Mouse (Mus musculus) left cerebral cortex, postnatal 36 days (tissue): ENCODE results near the gene Olfr1346. TPM values are rescaled to one million over a fixed set of nuclear protein-coding genes. Genes with fewer than 3 reads are reported as not detected.

Experiments
- total RNA-seq, 2 experiments: library from RNA; stranded (reverse); gene quantifications; 2 replicates each; pipeline ENCODE4 v1.2.3; 2021

Olfr1346 gene
- total RNA-seq, 2 experiments from 2014 or later: not detected

Other genes starting within 250 kb of the Olfr1346 start
- not detected for gene Zscan5b, start 244.8 kb upstream of the Olfr1346 start, total RNA-seq
- not detected for gene Epp13, start 214.4 kb upstream of the Olfr1346 start, total RNA-seq
- gene Zfp667, start 180.5 kb upstream of the Olfr1346 start, total RNA-seq: 10 to 100 TPM; 10.4 to 11.1 TPM
- gene Zfp583, start 135.8 kb upstream of the Olfr1346 start, total RNA-seq: 10 to 100 TPM in 1 of 2 experiments, 1 to 10 TPM in 1; 9.0 to 11.2 TPM
- 1 to 10 TPM; 5.4 to 7.8 TPM for gene Gm3854, start 123.3 kb upstream of the Olfr1346 start, total RNA-seq
- 1 to 10 TPM; 4.4 to 4.6 TPM for gene Zfp78, start 103.8 kb upstream of the Olfr1346 start, total RNA-seq
- 1 to 10 TPM; 4.3 to 8.2 TPM for gene Zfp28, start 83.8 kb upstream of the Olfr1346 start, total RNA-seq
- gene Smim17, start 68.4 kb upstream of the Olfr1346 start, total RNA-seq: 10 to 100 TPM; 13.5 to 14.7 TPM
- under 1 TPM; 0.12 to 0.18 TPM for gene Gm20715, start 56.8 kb upstream of the Olfr1346 start, total RNA-seq
- 1 to 10 TPM; 1.0 to 1.2 TPM for gene Olfr1344, start 28.4 kb upstream of the Olfr1346 start, total RNA-seq
- gene Olfr1336, start 10.9 kb upstream of the Olfr1346 start, total RNA-seq: under 1 TPM; 0.05 to 0.14 TPM
- gene Olfr5, start 19.8 kb downstream of the Olfr1346 start, total RNA-seq: not detected
- gene Olfr1347, start 32.7 kb downstream of the Olfr1346 start, total RNA-seq: not detected
- not detected for gene Olfr1348, start 41.6 kb downstream of the Olfr1346 start, total RNA-seq
- not detected for gene Olfr1349, start 55.8 kb downstream of the Olfr1346 start, total RNA-seq
- gene Olfr1350, start 97.7 kb downstream of the Olfr1346 start, total RNA-seq: not detected
- gene Zim1, start 229.3 kb downstream of the Olfr1346 start, total RNA-seq: 1 to 10 TPM; 2.6 to 6.4 TPM